Mouse (Mus musculus): ENCODE measurements around the gene Ces1b.

Ces1b gene

GRCm38 (mm10) chr8:93079887-93080286, at the start of gene Ces1b:
Gene Ces1b, minus strand, starts transcription at chr8:93080017.
- no peak for DNase-seq (ENCODE audit: low spot score)

DNA sequence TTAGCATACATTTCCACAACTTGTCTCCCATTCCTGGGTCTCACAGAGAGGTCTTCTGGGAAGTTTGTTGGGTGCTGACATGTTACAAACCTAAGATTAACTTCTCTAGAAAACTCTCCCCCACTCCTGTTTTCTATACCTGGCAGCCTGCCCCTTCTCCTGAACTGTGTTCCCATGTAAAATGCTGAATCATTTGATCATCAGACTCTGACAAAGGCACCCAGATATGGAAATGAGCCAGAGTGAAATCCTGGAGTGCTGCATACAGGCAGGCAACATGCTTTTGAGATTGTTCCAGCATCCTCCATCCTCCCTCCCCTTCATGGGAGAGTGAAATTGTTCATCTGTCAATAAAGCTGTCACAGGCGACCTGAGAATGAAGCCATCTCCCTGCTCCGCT, 46.7 kb upstream of the Ces1b start:
- DNase-seq (ENCODE audit: low spot score) = no peak

DNA sequence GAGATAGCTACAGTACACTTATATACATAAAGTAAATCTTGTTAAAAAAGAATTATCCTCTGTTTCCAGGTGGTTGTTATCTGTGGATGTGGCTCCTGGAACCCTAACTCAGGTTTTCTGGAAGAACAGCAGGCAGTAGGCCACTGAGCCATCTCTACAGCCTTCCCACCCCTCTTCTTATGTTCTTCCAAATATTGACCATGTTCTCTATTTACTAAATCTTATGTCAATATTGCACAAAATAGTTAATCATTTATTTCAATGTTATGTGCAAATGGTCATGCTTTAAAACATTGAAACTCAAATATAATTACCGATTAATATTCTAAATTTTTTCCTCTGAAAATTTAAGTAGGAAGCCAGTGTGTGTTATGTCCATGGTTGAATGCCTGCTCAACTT, 42.2 kb upstream of the Ces1b start:
- DNase-seq (ENCODE audit: low spot score) = no peak

GRCm38 (mm10) chr8:93095376-93095775, 15.6 kb upstream of the Ces1b start:
- peak; percentile 50 for DNase-seq (ENCODE audit: low spot score)

- no peak for DNase-seq (ENCODE audit: low spot score)
Measured at GRCm38 (mm10) chr8:93091324-93091723, 11.5 kb upstream of the Ces1b start.

- DNase-seq (ENCODE audit: low spot score) = no peak
Measured at GRCm38 (mm10) chr8:93088686-93089122, 8.9 kb upstream of the Ces1b start.

DNA sequence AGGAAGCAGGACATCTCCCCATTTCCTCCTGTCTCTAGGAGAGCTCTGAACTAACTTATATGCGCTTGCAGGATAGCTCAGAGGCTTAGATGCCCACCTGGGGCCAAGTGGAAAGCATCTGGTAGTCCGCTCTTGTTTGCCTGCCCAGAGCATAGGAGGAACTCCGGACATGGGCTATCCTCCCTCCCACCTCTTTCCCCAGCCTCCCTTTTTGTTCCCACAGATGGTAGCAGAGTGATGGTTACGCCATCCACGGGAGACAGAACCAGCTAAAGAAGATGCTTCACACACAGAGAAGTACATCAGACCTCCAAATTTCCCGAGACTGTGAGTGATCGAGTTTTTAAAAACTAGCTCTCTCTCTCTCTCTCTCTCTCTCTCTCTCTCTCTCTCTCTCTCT, 8.4 kb upstream of the Ces1b start:
- DNase-seq (ENCODE audit: low spot score) = no peak

DNA sequence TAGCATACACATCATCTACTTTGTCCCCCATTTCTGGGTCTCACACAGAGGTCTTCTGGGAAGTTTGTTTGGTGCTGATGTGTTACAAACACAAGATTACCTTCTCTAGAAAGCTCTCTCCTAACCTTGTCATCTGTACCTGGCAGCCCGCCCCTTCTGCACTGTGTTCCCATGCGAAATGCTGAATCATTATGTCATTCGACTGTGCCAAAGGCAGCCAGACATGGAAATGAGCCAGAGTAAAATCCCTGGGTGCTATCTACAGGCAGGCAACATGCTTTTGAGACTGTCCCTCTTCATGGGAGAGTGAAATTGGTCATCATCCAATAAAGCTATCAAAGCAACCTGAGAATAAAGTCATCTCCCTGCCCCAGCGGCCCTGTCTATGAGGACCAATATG, 4.6 kb downstream of the Ces1b start:
- DNase-seq (ENCODE audit: low spot score) = peak; percentile 45

DNA sequence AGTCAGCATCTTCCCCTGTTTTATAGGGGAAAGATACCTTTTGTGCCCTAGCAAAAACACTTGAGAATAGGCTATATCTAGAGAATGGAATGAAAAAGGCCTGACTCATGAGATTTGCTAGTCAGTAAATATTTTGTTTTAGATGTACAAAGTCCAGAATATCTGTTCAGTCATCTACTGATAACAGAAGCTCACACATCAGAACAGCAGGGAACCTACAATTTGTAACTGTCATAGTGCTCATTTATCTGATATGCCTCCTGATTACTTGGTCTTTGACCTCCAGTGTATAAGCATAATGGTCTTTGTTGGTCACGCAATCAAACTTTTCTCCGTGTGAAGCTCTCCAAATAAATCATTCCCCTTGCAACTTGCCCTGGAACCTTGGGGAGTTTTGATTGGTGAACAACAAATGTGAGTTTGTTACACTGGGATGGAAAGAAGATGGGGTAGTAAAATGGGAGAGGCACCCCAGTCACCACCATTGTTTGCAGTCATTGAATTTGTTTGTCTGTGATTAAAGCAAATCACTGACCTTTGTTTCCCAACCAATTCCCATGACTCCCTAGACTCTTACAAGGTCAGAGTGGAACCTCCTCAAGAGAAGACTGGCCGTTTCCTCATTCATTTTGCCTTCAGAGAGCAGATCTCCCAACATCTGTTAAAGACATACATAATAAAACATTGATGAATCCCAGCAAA, 16.2 kb downstream of the Ces1b start:
- peak; percentile 12 for DNase-seq (ENCODE audit: low spot score)

GRCm38 (mm10) chr8:93059185-93059584, 20.6 kb downstream of the Ces1b start:
- DNase-seq (ENCODE audit: low spot score) = peak; percentile 78

- DNase-seq (ENCODE audit: low spot score) = no peak
Measured at GRCm38 (mm10) chr8:93055238-93055637, 24.6 kb downstream of the Ces1b start.

- peak; percentile 53 for DNase-seq (ENCODE audit: low spot score)
Measured at GRCm38 (mm10) chr8:93048510-93049416, 31.1 kb downstream of the Ces1b start.

DNA sequence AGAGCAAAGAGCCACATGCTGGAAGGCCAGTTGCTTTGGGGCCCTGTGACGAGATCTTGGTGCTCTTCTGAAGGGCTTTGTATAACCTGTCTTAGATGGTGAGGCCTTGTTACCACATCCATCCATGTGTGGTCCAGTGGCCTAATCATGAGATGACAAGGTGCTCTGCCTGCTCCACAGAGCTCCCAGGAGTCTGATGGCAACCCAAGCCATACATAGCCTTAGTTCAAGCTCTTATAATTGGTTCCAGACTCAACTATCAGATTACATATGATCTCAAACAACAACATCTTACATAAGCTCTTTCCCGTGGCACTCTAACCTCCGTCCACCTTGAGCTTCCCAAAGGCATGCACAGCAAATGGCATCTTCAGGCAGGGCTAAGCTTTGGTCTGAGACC, 31.7 kb downstream of the Ces1b start, which contains the start of gene Ces1a:
Gene Ces1a (minus strand): TSS at position 101 of the 400 bp plus-strand sequence.
- no peak for DNase-seq (ENCODE audit: low spot score)

- DNase-seq (ENCODE audit: low spot score) = no peak
Measured at GRCm38 (mm10) chr8:93043083-93043482, 36.7 kb downstream of the Ces1b start.

DNA sequence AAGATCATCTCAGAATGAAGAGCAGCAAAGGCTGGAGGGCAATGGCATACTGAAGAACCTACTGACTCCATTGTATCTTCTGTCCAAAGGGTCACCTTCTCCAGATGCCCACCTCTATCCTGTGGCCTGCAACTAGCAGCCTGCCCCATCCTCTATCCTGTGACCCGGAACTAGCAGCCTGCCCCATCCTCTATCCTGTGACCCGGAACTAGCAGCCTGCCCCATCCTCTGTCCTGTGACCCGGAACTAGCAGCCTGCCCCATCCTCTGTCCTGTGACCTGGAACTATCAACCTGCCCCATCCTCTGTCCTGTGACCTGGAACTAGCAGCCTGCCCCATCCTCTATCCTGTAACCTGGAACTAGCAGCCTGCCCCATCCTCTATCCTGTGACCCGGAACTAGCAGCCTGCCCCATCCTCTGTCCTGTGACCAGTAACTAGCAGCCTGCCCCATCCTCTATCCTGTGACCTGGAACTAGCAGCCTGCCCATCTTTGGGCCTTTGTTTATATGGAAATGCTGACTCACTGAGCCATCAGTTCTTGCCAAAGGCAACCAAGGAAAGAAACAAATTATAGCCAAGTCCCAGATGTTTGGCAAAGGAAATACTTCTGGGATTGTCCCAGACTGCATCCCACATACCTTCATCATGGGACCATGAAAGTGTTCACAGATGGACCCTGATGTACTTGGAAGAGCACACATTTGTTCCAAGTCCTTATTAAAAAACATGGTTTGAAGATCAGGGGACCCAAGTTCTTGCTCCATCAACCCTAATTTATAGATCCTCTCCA, 38.8 kb downstream of the Ces1b start:
- DNase-seq (ENCODE audit: low spot score) = peak; percentile 74

- peak; percentile 65 for DNase-seq (ENCODE audit: low spot score)
Measured at GRCm38 (mm10) chr8:93040256-93040655, 39.6 kb downstream of the Ces1b start.

- no peak for DNase-seq (ENCODE audit: low spot score)
Measured at GRCm38 (mm10) chr8:93038831-93039230, 41.0 kb downstream of the Ces1b start.

DNA sequence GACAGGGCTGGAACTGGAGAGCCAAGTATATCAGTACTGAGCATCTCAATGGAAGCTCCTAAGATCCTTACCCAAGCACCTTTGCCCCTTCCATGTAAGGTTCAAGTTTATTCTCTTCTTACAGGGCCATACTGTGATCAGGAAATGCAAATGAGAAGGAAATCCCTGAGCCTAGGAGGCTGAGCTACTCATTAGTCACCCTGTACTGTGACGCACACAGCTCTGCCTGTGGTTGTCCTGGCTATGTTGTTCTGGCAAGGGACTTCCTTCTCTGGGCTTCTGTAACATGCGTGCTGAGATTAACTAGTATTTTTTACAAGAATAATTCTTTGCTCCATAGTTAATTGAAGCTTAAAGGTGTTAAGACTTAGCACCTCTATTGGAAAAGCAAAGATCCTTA, 49.2 kb downstream of the Ces1b start:
- DNase-seq (ENCODE audit: low spot score) = no peak

DNA sequence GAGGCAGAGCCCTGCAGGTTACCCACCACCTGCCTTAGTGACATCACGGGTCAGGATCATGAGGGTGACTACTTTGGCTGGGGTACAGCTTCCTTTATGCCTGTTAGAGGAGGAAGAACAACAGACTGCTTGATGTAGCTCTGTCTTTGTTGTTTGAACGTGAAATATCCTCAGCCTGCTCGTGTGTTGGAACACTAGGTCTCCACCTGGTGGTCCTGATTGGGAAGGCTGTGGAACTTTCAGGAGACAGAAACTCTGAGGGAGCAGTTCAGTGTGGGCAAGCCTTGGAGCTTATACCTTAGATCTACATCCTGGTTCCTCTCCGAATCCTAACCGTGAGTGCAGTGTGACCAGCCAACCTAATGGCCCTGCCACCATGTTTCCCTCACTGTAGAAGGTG, 58.1 kb downstream of the Ces1b start:
- no peak for DNase-seq (ENCODE audit: low spot score)

DNA sequence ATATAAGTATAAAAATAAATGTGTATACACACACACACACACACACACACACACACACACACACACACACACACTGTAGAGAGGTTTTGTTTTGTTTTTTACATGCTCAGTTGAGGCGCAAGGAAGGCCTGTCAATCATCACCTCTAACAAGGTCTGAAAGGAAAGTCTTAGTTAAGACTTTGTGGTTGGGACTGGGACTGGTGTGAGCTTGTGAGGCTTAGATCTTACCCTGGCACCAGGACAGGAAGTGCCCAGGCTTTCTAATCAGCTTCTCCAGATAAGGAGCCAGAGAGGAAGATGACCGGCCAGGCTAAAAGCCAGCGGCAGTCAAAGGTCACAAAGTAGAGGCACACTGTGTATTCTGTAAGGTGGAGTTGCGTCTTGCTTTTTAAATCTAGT, 65.5 kb downstream of the Ces1b start:
- DNase-seq (ENCODE audit: low spot score) = no peak

DNA sequence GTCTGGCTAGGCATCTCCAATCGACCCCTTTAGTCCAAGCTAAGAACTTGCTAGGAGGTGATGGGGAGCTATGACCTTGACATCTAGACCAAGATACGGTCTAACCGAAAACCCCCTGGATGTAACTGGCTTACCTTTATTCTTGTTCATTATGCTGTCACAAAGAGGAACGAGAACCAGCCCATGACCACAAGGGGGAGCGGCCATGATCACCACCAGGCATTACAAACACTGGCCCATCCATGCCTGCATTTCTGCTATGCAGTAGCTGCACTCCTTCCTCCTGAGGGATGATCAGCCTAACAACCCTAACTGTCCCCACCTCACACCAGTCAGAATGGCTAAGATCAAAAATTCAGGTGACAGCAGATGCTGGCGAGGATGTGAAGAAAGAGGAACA, 67.6 kb downstream of the Ces1b start:
- DNase-seq (ENCODE audit: low spot score) = no peak

DNA sequence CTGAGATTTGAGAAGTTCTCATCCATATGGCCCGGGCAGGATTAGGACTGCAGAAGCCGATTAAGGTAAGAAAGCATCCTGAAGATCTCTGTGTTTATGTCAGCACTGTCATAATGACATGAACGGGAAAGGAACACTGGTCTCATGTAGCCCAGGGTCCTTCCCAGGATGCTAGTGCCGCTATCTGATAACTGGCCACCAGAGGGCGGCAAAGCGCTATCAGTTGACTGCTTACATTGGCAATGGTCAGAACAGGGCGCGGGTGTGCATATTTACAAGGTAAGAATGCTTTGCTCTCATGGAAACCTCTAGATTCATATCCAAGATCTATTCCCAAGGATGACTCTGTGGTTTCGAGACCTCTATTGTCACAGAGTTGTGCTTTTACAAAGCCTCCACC, 68.4 kb downstream of the Ces1b start:
- DNase-seq (ENCODE audit: low spot score) = peak; percentile 70
